Mouse (Mus musculus): ENCODE data around the gene Mphosph9.
A peak's percentile ranks its signal among the peaks of the same experiment; 100 is the strongest.
"Not testable (repeated sequence)": the region's sequence is repeated elsewhere in the genome, so short reads cannot be mapped to it uniquely, and the experiment has no call there.

The Mphosph9 gene

DNA sequence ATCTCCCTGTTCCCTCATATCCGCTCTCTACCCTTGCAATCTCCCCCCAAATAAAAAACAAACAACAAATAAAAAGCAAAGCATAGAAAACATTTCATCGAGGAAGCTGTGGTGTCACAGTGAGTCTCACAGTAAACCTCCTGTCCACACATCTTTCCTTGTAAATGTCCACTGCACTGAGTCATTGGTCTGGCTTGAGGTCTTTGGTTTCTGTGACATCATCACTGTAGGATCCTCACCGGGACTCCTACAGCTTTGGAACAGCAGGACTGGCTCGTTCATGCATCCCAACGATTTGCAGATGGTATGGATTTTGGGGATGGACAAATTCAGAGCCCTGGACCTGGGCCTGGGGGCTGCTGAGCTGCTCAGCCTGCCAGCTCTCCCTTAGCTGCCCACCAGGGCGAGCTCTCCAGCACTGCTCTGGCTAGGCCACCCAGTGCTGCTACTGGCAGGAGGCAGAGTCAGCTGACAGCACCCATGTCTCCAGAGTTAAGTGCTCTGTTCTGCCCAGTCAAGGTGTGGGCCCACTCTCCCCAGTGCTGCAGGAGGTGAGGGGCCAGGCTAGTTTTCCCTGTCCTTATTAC is 14.1 kb upstream of the Mphosph9 start:
- not testable (repeated sequence) for DNase-seq

DNA sequence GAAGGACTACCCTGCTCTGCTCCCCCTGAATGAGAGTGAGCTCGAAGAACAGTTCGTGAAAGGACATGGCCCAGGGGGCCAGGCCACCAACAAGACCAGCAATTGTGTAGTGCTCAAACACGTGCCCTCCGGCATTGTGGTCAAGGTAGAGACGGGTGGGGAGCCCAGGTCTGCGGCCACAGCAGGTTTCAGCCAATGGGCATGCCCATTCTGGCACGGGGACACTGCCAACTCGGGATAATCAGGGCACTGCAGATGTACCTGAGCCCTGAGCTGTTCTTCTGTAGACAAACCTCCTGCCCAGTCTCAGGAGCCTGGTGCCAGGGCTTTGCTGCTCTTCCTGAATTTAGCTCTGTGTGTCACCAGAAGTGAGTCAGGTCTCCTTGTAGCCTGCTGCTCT is 11.0 kb upstream of the Mphosph9 start:
- DNase-seq = no peak

- DNase-seq = peak; percentile 40
These were observed 10.1 kb upstream of the Mphosph9 start for GRCm38 (mm10) chr5:124337909-124338308.

DNA sequence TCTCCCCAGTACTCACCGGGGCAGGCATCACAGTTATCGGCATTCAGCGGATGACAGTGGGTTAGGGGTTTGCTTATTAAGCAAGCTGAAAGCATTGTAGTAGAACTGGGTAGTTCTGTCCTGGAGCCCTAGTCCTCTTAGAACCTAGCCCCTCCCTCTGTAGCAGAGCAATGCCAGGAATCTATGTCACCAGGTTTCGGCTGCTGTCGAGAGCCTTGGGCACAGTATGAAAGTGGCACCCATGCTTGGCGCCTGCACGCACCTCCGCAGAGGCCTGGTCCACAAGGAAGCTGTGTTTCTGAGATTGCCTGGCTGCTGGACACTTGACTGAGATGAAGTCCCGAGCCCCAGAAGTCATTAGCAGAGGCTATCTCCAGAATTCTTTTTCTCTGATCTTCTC is 9.3 kb upstream of the Mphosph9 start:
- DNase-seq = no peak

DNA sequence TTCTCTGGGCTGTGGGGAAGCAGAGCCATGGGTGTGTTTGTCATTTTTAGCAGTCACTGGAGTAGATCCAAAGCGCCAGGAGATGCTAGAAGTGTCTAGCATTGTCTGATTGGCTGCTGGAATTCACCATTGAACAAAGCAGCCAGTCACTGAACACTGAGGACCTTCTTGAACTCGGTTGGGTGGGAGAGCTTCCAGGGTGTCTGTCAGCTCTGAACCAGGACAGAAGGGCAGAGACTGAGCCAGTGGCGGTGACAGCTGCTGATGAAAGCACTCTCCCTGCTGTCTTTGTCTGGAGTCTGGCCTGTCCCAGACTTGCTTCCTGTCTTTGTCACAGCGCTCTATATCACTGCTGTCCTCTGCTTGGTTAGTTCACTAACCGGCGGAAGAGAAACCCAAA is 6.6 kb upstream of the Mphosph9 start:
- DNase-seq = peak; percentile 60

GRCm38 (mm10) chr5:124330086-124330485 is 2.3 kb upstream of the Mphosph9 start:
- DNase-seq = no peak

- DNase-seq = no peak
These were observed 943 bp downstream of the Mphosph9 start for GRCm38 (mm10) chr5:124326829-124327228.

DNA sequence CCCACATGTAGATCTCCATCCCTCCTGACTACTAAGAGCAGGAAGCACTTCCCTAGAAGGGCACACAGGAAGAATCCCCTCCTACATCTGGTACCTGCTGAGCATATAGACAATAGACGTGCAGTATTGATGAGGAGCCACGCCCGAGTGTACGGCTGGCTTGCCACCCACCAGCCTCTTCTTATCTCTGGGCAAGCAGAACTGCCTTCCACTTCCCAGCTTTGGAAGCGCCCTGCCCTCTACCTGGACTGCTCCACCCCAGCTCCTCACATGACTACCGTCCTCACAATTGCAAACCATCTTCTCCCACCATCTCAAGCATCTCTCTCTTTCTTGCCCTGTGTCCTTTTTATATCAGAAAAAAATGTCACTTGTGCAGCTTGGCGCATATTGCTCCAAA is 10.1 kb downstream of the Mphosph9 start:
- no peak for DNase-seq

- no peak for DNase-seq
These were observed 11.8 kb downstream of the Mphosph9 start for GRCm38 (mm10) chr5:124315941-124316340.

- no peak for DNase-seq
These were observed 12.3 kb downstream of the Mphosph9 start for GRCm38 (mm10) chr5:124315498-124315897.

DNA sequence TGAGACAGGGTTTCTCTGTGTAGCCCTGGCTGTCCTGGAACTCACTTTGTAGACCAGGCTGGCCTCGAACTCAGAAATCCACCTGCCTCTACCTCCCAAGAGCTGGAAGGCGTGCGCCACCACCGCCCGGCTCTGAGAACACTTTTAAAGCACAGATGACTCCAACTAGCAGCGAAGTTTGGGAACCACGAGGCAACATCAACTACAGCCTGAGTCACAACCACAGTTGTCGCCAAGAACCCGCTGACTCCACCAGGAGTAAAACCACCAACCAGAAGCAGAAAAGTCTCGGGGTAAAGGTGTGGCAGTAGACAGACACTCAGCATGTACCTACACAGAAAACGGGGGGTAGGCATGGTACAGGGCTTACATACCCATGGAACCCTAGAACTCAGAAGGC is 17.7 kb downstream of the Mphosph9 start:
- DNase-seq = no peak

GRCm38 (mm10) chr5:124309155-124309554 is 18.6 kb downstream of the Mphosph9 start:
- no peak for DNase-seq

GRCm38 (mm10) chr5:124302853-124303252 is 24.9 kb downstream of the Mphosph9 start:
- DNase-seq = not testable (repeated sequence)

GRCm38 (mm10) chr5:124300132-124300531 is 27.6 kb downstream of the Mphosph9 start:
- no peak for DNase-seq

GRCm38 (mm10) chr5:124299307-124299706 is 28.5 kb downstream of the Mphosph9 start:
- DNase-seq = not testable (repeated sequence)

- no peak for DNase-seq
These were observed 31.3 kb downstream of the Mphosph9 start for GRCm38 (mm10) chr5:124296475-124296874.

DNA sequence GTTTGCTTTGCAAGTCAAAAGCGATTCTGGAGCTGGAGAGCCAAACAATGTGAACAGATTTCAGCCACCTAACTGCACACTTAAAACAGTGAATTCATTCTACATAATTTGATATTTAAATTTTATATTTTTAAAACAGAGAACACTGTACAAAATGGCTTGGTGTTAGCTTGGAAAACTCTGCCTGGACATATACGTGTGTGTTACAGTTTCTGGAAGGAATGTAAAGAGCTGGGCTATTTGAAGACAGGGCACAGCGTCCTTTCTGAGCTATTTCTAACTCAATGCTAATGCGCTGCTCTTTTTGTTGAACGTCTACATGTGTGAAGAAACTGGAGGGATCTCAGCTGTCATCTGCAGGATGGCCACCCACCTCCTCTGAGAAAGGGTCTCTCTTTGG is 33.8 kb downstream of the Mphosph9 start:
- no peak for DNase-seq

DNA sequence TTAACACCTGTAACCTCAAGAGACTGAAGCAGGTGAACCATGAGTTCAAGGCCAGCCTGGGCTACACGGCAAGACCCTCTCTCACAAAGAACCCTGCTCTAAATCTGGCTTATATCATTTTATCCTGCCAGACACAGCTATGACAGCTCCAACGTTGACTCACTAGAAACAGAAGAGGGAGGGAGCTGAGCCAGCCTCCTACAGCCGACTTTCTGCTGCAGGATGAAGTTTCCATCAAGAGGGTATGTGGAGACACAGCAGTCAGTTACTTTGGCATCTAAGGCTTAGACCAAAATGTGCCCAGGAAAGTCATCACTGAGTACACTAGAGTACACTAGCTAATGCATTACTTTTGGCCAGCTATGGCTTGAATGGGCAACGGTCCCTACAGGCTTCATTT is 37.6 kb downstream of the Mphosph9 start:
- DNase-seq = no peak

GRCm38 (mm10) chr5:124287616-124288247 is 40.0 kb downstream of the Mphosph9 start:
- DNase-seq = no peak

DNA sequence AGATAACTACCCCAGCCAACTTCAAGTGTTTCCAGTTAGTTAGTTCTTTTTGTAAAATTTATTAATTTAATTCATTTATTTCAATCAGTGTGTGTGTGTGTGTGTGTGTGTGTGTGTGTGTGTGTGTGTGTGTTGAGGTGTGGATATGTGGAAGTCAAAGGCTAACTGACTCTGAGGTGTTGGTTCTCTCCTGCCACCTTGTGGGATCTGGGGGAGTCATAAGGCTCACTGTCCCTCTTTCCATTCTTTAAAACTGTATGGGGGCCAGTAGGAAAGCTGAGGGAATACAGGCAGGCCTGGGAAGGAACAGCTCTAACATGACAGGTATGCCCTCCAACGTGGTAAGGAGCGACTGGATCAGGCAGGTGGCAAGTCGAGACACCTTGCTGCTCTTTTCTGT is 43.4 kb downstream of the Mphosph9 start:
- DNase-seq = peak; percentile 30

DNA sequence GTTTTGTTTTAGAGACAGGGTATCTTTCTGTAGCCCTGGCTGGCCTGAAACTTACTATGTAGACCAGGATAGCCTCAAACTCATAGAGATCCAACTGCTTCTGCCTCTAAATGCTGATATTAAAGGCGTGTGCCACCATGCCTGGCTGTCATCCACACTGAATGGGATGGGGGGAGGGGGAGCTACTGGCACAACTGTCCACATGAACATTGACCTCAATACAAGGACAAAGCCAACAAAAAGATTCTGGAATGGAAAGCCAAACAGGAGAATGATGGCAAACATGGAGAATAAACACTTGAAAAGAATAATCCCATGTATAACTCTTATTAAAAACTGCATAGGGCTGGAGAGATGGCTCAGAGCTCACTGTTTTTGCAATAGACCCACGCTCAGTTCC is 44.9 kb downstream of the Mphosph9 start:
- no peak for DNase-seq

DNA sequence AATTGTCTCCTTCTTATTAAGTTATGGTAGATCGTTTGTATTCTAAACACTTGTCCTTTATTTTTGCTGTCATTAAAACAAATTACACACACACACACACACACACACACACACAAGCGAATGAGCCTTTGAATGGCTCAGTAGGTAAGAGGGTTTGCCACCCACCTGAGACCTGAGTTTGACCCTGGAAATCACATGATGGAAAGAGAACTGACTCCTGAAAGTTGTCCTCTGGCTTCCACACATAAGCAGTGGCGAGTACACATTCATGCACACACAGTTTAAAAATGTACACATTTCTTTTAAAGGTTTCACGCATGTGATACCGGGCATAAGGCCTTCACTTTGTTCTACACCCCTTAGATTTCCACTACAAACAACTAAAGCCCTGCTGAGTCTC is 57.5 kb downstream of the Mphosph9 start:
- no peak for DNase-seq

- no peak for DNase-seq
These were observed 58.1 kb downstream of the Mphosph9 start for GRCm38 (mm10) chr5:124269661-124270060.

GRCm38 (mm10) chr5:124267652-124268051 is 60.1 kb downstream of the Mphosph9 start:
- DNase-seq = no peak

GRCm38 (mm10) chr5:124266821-124267220 is 61.0 kb downstream of the Mphosph9 start:
- peak; percentile 15 for DNase-seq
